Mouse (Mus musculus) thymus, adult 2 months (tissue): ENCODE measurements around the gene Irf9.

ENCODE experiments used
- CTCF ChIP-seq: fragments of 200-500 bp; IDR thresholded peaks from 2 replicates; pipeline ENCODE4 v1.5.1; 2012; ENCODE audit warnings: mild to moderate bottlenecking, control low read depth, low read length, moderate library complexity, borderline replicate concordance; ENCODE audit not compliant: control insufficient read depth, poor library complexity, insufficient read depth; ENCODE audit errors: extremely low read depth
- POLR2A ChIP-seq: fragments of 200-500 bp; IDR thresholded peaks from 2 replicates; pipeline ENCODE4 v1.6.1; 2012; ENCODE audit warnings: mild to moderate bottlenecking, low read length, control low read depth, moderate library complexity; ENCODE audit not compliant: control insufficient read depth, poor library complexity, insufficient read depth; ENCODE audit errors: extremely low read depth

GRCm38 (mm10) chr14:55617822-55618221, 14.5 kb downstream of the Irf9 start, which contains the start of gene Rec8:
- TF ChIP-seq CTCF (no peak), POLR2A (no peak)
